Mouse (Mus musculus): ENCODE measurements around the gene Snx21.

Gene Snx21

GRCm38 (mm10) chr2:164828437-164828836 lies 42.8 kb downstream of the Snx21 start, which contains the start of gene Spata25:
TSS of gene Spata25 (minus strand) at chr2:164828537.
- no peak for DNase-seq (ENCODE audit: low spot score in 2 of 2)

- no peak for DNase-seq (ENCODE audit: low spot score in 2 of 2)
These were observed 43.5 kb downstream of the Snx21 start for GRCm38 (mm10) chr2:164829090-164829489.

GRCm38 (mm10) chr2:164831029-164831428 lies 45.4 kb downstream of the Snx21 start:
- no peak for DNase-seq (ENCODE audit: low spot score in 2 of 2)

- DNase-seq (ENCODE audit: low spot score in 2 of 2) = no peak
These were observed 46.6 kb downstream of the Snx21 start for GRCm38 (mm10) chr2:164832032-164832747.

GRCm38 (mm10) chr2:164832748-164833301 lies 47.2 kb downstream of the Snx21 start, which contains the start of gene Ctsa:
TSS of gene Ctsa (plus strand) at chr2:164832873.
- DNase-seq (ENCODE audit: low spot score in 2 of 2) = peak; percentile 80 to 83

- DNase-seq (ENCODE audit: low spot score in 2 of 2) = peak; percentile 92 to 96
These were observed 47.8 kb downstream of the Snx21 start, which contains the start of gene Neurl2 for GRCm38 (mm10) chr2:164833314-164833959. TSS of gene Neurl2 (minus strand) at chr2:164833456.

GRCm38 (mm10) chr2:164834531-164834930 lies 48.9 kb downstream of the Snx21 start:
- DNase-seq (ENCODE audit: low spot score in 2 of 2) = no peak

GRCm38 (mm10) chr2:164835164-164835563 lies 49.5 kb downstream of the Snx21 start:
- DNase-seq (ENCODE audit: low spot score in 2 of 2) = no peak

All from heart, adult 9 months (tissue).